Mouse (Mus musculus) CD8-positive naive resting alpha-beta T cell, adult 57 days (primary cell): Measurements from ENCODE around the gene Aplp2. TPM values are rescaled to one million over a fixed set of nuclear protein-coding genes. Genes with fewer than 3 reads are reported as not detected.

Experiments
- total RNA-seq: library from RNA; stranded (reverse); gene quantifications from one replicate; pipeline ENCODE4 v1.2.4, GENCODE M21; 2023

The Aplp2 gene
- 42.3 TPM for total RNA-seq

GRCm38 (mm10) chr9:31211690-31212499 lies at the start of gene Aplp2:
Gene Aplp2, minus strand, starts transcription at chr9:31211815.

GRCm38 (mm10) chr9:31131205-31131968 lies 80.2 kb downstream of the Aplp2 start, which contains the start of gene St14:
Gene St14, minus strand, starts transcription at chr9:31131853.

Other genes with a start within 250 kb of the Aplp2 start
- 64.1 TPM for gene Zbtb44, start 181.2 kb downstream of the Aplp2 start, total RNA-seq
- gene St14, start 80.0 kb downstream of the Aplp2 start, total RNA-seq: 2.0 TPM
- 20.9 TPM for gene Prdm10, start 68.7 kb upstream of the Aplp2 start, total RNA-seq
- gene Nfrkb, start 174.4 kb upstream of the Aplp2 start, total RNA-seq: 102 TPM